8 mouse cellular contexts compared by ENCODE assay signal in the genomic region with DNA sequence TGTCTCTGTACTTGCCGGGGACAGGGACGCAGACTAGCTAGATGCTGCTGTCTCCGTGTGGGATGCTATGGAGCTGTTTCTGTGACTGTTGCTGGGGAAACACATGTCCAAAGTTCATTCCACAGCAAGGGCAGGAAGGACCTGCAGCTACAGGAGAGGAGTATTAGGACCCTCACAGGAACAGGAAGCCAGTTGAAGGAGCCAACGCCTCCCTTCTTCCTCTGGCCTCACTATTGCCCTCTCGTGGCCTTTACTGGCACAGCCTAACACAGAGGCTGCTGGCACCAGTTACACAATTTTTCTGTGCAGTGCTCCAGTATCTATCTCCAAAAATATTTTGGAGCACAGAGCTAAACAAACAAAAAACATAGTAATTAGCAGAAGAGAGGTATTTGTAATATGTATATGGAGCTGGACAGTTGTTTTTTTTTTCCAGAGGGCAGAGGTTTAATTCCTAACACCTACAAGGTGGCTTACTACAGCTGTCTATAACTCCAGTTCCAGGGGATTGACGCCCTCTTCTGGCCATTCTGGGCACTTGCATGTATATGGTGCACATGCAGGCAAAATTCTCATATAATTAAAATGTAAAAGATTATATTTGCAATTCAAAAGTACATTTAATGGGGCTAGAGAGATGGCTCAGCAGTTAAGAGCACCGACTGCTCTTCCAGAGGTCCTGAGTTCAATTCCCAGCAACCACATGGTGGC. TPM values are rescaled to one million over a fixed set of nuclear protein-coding genes. Genes with fewer than 3 reads are reported as not detected.
DNase-seq lines count a peak whose midpoint lies in the region; ATAC-seq and TF ChIP-seq lines count a peak whose summit lies in the region.

Zdhhc18 (minus strand) TSS at position 166 of the 711 bp plus-strand sequence.

- peak; percentile 93 for DNase-seq in CD4-positive, CD25-positive, alpha-beta regulatory T cell, adult 2 months (ENCODE audit: low read depth, low spot score)
- peak in 1 of 2 experiments; percentile 63 for DNase-seq in adrenal gland, postnatal 4 days (ENCODE audit: low spot score in 2 of 2)
- peak; percentile 73 for DNase-seq in embryonic facial prominence, embryonic 14.5 days (ENCODE audit: low spot score)
- DNase-seq in heart, adult 8-10 months (ENCODE audit: low spot score) = peak; percentile 88
- DNase-seq in kidney, adult 8-10 months = peak; percentile 84 to 88
- peak; percentile 81 for DNase-seq in liver
- peak; percentile 84 for DNase-seq in midbrain, postnatal 0 days (ENCODE audit: low spot score)
- peak; percentile 90 for DNase-seq in splenic B cell, adult 2 months (ENCODE audit: low read depth, low spot score)

- TF ChIP-seq CTCF in midbrain, postnatal 0 days (IDR thresholded peaks at IDR 0.05) = peak; percentile 81

- no peak for ATAC-seq in embryonic facial prominence, embryonic 14.5 days (ENCODE audit: low read depth)
- no peak for ATAC-seq in midbrain, postnatal 0 days (ENCODE audit: low FRiP score)

- H3K27ac ChIP-seq in embryonic facial prominence, embryonic 14.5 days (replicated peaks; ENCODE audit: low read depth, low read length) = 0 out of 2 replicates have a peak within 1 kb of the TSS, but pooled peaks have one; percentile 24
- H3K27ac ChIP-seq in midbrain, postnatal 0 days (ENCODE audit: low read depth, low read length) = peak within 1 kb of the TSS; percentile 18; the same call in 1 of the 2 replicates

- WGBS in embryonic facial prominence, embryonic 14.5 days = 41% methylated on average over 7 of the region's 7 CpGs
- WGBS in midbrain, postnatal 0 days = 38% methylated on average over 7 of the region's 7 CpGs

- peak within 1 kb of the TSS; percentile 46 for H3K4me2 ChIP-seq in embryonic facial prominence, embryonic 14.5 days (ENCODE audit: low read depth, low read length)
- peak within 1 kb of the TSS; percentile 39 for H3K4me2 ChIP-seq in midbrain, postnatal 0 days (ENCODE audit: low read depth, low read length, poor library complexity, severe bottlenecking)

- peaks cover 6% of the 10 kb centered on the region; the same call in 1 of the 2 replicates for H3K9me3 ChIP-seq in embryonic facial prominence, embryonic 14.5 days (ENCODE audit: control insufficient read depth, low read length)
- H3K9me3 ChIP-seq in midbrain, postnatal 0 days (ENCODE audit: low read length) = no peaks in the 10 kb centered on the region

- no peaks in the 10 kb centered on the region for H3K4me1 ChIP-seq in embryonic facial prominence, embryonic 14.5 days (ENCODE audit: control insufficient read depth, insufficient read depth, low read length)
- no peaks in the 10 kb centered on the region for H3K4me1 ChIP-seq in midbrain, postnatal 0 days (ENCODE audit: insufficient read depth, low read length)

- H3K4me3 ChIP-seq in embryonic facial prominence, embryonic 14.5 days (ENCODE audit: low read depth, low read length) = peak within 1 kb of the TSS; percentile 27
- H3K4me3 ChIP-seq in midbrain, postnatal 0 days (ENCODE audit: low read depth, low read length) = peak within 1 kb of the TSS; percentile 8; the same call in 1 of the 2 replicates

- H3K9ac ChIP-seq in embryonic facial prominence, embryonic 14.5 days (ENCODE audit: low read depth, low read length) = no peak within 1 kb of the TSS
- no peak within 1 kb of the TSS for H3K9ac ChIP-seq in midbrain, postnatal 0 days (replicated peaks; ENCODE audit: low read length, poor library complexity, severe bottlenecking)

- no peaks in the 10 kb centered on the region for H3K36me3 ChIP-seq in embryonic facial prominence, embryonic 14.5 days (ENCODE audit: control insufficient read depth, insufficient read depth, low read length)
- H3K36me3 ChIP-seq in midbrain, postnatal 0 days (ENCODE audit: insufficient read depth, low read length) = no peaks in the 10 kb centered on the region
- no peaks in the 10 kb centered on the region for H3K36me3 ChIP-seq in splenic B cell, adult 2 months (ENCODE audit: control insufficient read depth, insufficient read depth, low read length, poor library complexity, severe bottlenecking)

- no peaks in the 10 kb centered on the region for H3K27me3 ChIP-seq in embryonic facial prominence, embryonic 14.5 days (replicated peaks; ENCODE audit: control insufficient read depth, insufficient read depth, low read length)
- no peaks in the 10 kb centered on the region for H3K27me3 ChIP-seq in midbrain, postnatal 0 days (ENCODE audit: insufficient read depth, low read length)
- H3K27me3 ChIP-seq in splenic B cell, adult 2 months (ENCODE audit: control insufficient read depth, insufficient read depth, low read length, poor library complexity, severe bottlenecking) = no peaks in the 10 kb centered on the region

RNA-seq across cellular contexts. Expression of gene Zdhhc18, which starts in this region (rescaled TPM):
- 10 to 100 TPM; 20.8 to 23.9 TPM for total RNA-seq in adrenal gland, postnatal 4 days (2021)
- 2.1 and 3.7 TPM in 2 replicates for polyA plus RNA-seq in embryonic facial prominence, embryonic 14.5 days (2014; fragmentation: Nextera tagmentation; extraction: Ambion mirVana)
- 10 to 100 TPM; 16.1 to 24.3 (median 22.1) TPM for total RNA-seq in heart, adult 8-10 months (2022)
- total RNA-seq in midbrain, postnatal 0 days (2014; rRNA removed) = 19.2 and 26.7 TPM in 2 replicates
- polyA plus RNA-seq in midbrain, postnatal 0 days (2015; fragmentation: Nextera tagmentation; extraction: Ambion mirVana) = 5.9 and 7.3 TPM in 2 replicates
